Mouse (Mus musculus) cerebellum, adult (tissue): ENCODE results near the gene Teddm3.
"Not testable (repeated sequence)": the region's sequence is repeated elsewhere in the genome, so short reads cannot be mapped to it uniquely, and the experiment has no call there.

Experiments used
- ATAC-seq: cut with Nextera tagmentation; 2 replicates; pipeline ENCODE4 v1.9.2; 2017; ENCODE audit warnings: mild to moderate bottlenecking, moderate library complexity, mixed read lengths; ENCODE audit not compliant: insufficient number of reproducible peaks, low FRiP score, low TSS enrichment

Gene Teddm3

GRCm38 (mm10) chr16:21151564-21152361, 2.0 kb downstream of the Teddm3 start:
- no peak for ATAC-seq

- no peak for ATAC-seq
Observed at GRCm38 (mm10) chr16:21149896-21150295, 3.9 kb downstream of the Teddm3 start.

- ATAC-seq: not testable (repeated sequence)
Observed at GRCm38 (mm10) chr16:21148451-21148850, 5.3 kb downstream of the Teddm3 start.

GRCm38 (mm10) chr16:21136312-21137083, 17.3 kb downstream of the Teddm3 start:
- no peak for ATAC-seq

- ATAC-seq: not testable (repeated sequence)
Observed at GRCm38 (mm10) chr16:21127666-21128065, 26.1 kb downstream of the Teddm3 start.

- not testable (repeated sequence) for ATAC-seq
Observed at GRCm38 (mm10) chr16:21122776-21123175, 31.0 kb downstream of the Teddm3 start.

GRCm38 (mm10) chr16:21116078-21116477, 37.7 kb downstream of the Teddm3 start:
- no peak for ATAC-seq

- ATAC-seq: no peak
Observed at GRCm38 (mm10) chr16:21109473-21109872, 44.3 kb downstream of the Teddm3 start.
